Mouse (Mus musculus) layer of hippocampus, postnatal 14 days (tissue): ENCODE measurements around the gene Banp. TPM values are rescaled to one million over a fixed set of nuclear protein-coding genes. Genes with fewer than 3 reads are reported as not detected.

Experiments
- DNase-seq, 2 experiments: peaks; one replicate each; pipeline ENCODE4 v3.0.0; 2021 to 2022; ENCODE audit warnings: low spot score in 2 of 2, mixed read lengths in 1 of 2
- total RNA-seq, 2 experiments: library from RNA; stranded (reverse); gene quantifications; 2 replicates each; pipeline ENCODE4 v1.2.3; 2021

Gene Banp
- total RNA-seq, 2 experiments from 2014 or later: 27.1 to 43.0 TPM

DNA sequence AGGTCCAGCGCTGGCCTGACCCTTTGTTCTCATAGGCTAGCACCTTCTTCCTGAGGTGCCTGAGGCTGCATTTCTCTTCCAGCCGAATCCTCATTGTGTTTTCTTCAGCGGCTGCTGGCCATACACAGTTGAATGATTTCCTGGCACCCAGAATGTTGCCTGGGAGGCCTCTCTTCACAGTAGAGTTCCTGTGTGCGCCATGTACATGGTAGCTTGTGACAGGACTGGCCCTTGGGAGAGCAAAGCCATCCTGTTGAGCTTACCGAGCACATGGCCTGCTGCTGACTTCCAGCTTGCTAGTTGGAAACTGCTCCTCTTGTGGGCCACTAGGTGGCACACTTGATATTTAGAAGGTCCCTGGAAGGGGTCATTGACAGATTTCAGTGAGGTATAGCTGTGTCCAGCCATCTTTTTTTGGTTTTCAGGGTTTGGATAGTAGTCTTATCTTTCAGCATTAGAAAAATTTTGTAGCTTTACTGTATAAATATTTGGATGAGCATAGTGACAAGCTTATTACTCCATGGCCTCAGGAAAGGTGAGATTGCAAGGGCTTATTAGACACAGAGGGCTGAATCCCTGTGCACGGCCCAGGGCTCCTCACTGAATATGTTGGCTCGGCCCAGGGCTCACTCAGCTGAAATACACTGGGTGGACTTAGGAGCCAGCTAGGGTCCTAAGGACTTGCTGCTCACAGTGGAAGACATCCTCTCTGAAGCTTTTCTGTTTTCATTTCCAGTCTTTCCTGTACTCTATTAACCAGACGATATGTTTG is 28.5 kb downstream of the Banp start:
- DNase-seq: peak; percentile 42 to 75

- DNase-seq: no peak
These were observed 29.1 kb downstream of the Banp start for GRCm38 (mm10) chr8:121978670-121979069.

DNA sequence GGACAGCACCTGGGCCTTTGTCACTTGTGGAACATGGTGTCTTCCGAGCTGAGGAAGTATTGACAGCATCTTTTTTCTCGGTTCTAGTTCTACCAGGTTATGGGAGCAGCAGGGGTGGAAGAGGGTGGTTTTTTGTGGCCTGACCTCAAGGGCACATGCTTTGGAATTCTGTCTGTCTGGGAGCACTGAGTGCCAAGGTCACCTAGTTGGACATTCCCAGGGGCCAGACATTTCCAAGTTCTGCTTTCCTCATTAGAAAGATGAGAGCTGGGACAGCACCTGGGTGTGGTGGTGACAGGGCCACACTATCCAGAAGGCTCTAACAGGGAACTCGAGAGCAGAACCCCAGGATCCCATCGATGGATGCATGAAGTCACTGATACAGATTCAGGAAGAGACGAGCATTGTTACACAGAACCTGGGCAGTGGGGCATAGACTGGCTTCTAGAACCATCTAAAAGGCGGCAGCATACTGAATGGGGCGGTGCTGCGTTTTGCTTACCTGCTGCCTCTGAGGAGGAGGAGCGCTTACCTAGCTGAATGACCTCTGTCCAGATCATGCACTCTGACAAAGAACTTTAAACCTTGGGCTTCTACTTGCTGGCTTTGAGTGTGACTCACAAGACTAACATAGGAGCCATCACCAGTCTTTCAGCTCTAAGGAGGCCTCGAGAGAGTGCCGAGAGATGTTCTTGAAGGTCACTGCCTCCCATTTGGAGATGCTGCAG is 31.4 kb downstream of the Banp start:
- no peak for DNase-seq

- no peak for DNase-seq
These were observed 32.0 kb downstream of the Banp start for GRCm38 (mm10) chr8:121981520-121981895.

DNA sequence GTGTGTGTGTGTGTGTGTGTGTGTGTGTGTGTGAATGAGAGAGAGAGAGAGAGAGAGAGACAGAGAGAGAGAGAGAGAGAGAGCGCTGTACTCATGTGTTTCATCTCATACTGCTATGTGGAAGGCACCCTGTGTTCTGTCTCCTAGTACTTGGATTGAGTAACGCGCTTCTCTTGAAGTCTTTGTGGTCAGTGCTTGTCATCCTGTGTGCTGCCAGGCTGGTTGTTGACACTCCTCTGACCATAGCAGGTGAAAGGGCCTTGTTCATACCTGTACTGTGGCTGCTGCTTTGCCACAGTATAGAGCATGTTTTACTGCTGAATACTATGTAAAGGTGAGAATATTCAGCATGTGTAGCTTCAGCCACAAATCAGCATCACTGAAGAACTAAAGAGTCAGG is 36.1 kb downstream of the Banp start:
- DNase-seq: no peak

- no peak for DNase-seq
These were observed 38.3 kb downstream of the Banp start for GRCm38 (mm10) chr8:121987892-121988291.

GRCm38 (mm10) chr8:121990506-121991255 is 41.1 kb downstream of the Banp start:
- no peak for DNase-seq

DNA sequence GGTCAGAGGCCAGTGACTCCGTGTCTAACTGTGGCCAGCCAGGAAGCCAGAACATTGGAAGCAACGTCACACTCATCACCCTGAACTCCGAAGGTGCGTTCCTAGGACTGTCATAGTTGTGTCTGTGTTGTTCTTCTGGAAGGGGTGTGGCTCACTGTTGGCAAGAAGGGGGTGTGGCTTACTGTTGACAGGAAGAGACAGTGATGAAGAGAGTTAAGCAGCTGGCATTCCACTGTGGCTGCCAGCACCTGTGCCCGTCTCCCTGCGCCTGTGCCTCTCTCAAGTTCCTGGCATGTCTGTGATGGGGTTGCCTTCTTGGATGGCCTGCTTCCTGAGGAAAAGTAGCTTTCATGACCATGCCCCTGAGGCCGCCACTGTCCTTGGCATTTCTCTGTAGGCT is 42.1 kb downstream of the Banp start:
- DNase-seq: no peak

- DNase-seq: no peak
These were observed 43.4 kb downstream of the Banp start for GRCm38 (mm10) chr8:121992911-121993310.

DNA sequence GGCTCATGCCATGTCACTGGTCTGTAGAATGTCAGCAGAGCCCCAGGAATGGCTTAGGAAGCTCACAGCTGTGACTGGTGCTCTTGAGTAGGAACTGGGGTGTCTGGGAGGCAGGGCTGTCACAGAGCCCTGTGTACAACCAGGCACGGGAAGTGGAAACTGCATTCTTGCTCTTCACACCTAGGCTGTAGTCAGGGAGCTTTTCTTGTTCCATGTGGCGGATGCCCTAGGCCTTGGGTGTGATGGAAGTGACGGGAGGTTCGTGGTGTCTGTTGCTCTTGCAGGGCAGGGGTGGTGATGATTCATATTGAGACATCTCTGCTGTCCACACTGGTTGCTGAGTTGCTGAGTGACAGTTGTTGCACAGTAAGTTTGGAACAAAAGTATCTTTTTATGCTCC is 45.6 kb downstream of the Banp start:
- no peak for DNase-seq

DNA sequence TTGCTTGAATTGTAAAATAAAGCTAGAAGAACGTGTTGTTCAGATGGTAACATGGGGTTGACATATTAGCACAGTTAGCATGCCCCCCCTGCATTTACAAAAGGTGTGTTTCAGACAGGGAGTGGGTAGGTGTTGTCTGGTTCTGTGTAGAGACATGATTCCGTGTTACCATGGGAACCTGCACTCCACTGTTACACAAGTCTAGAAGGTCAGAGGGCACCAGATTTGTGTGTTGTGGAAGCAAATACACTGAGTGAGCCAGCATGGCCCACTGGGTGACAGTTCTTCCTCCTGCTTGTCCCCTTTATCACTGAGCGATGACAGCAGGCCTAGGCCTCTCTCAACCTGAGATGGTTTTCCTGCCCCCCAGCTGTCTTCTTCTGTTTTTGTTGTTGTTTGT is 46.3 kb downstream of the Banp start:
- no peak for DNase-seq

DNA sequence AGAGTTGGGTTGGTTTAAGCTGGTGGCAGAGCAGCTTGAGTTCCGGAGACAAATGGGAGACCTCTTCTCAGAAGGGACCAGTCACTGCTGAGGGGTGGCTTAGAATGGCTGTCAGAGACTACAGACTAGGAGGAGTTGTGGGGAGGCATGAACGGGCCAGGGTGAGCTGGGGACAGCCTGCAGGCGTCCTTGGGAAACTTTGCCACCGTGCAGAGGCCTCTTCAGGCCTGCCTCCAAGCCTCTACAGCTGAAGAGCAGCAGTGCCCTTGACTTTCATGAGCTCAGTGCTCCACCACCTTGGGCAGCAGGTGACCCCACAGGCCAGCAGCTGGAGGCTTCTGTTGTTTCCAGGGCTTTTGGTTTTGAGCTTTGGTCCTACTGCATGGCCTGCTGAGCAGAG is 49.1 kb downstream of the Banp start:
- DNase-seq: no peak

DNA sequence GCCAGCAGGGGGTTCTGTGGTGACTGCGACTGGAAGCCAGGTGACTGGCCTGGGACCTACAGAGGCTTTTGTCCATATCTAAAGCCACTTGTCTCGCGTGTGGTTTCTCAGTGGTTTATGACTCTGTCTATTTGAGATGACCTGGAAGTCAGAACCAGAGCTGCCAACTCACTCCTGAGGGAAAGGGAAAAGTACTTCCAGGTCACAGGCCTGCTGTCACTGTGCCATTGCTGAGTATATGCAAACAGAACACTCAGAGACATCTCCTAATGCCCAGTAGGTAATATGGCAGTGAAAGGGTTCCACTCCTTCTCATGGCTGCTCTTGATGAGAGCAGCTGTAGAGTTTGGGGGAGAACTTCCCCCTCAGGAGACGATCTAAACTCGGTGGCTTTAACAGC is 49.7 kb downstream of the Banp start:
- no peak for DNase-seq

DNA sequence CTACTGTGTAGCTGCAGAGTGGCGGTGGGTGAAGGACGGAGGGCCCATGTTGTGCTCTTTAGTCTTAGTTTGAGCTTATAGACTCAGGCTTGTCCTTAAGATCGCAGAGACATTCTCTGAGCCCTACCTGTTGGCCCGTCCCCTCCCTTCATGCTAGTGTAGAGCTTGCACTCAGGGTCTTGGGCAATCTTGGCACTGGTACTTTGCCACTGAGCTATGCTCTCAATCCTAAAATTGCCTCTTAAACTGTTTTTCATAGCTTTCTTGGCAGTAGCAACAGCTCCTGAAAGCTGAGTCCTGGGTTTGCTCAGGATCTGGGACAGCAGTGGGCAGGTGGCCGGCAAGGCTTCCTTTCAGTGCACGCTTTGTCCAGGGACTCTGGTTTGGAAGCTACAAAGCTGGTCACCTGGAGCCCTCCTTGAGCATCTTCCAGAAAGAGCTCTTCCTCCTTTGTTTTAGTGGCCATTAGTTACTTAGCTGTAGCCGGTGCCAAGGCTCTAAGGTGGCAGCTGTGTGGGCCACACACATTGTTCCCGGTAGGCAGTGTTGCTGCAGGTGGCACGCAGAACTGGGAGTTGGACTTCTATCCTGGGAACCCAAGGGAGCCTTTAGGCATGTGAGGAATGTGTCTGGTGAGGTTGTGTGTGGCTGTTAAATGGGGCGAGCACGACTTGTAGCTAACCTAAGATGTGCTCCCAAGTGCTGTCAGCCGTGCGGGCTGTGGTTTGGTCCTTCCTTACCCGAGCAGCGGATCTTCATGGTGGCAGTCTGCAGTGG is 52.0 kb downstream of the Banp start:
- DNase-seq: no peak

DNA sequence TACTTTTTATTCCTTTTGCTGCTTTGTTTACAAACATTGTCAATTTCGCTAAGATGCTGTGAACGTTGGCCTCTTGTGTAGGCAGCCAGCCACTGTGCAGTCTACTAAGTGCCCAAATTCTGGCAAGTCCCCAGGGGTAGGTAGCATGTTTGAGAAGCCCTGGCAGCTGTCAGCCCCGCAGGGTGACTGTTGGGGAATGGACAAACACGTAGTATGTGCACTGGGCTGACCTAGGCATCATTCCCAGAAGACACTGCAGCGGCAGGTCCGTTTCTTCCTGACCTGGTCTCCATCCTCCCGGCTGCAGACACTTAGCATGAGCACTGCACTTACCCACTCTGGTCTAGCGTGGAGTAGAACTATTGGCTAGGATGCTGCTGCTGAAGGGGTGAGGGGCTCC is 54.1 kb downstream of the Banp start:
- DNase-seq: no peak

GRCm38 (mm10) chr8:122004131-122004530 is 54.6 kb downstream of the Banp start:
- no peak for DNase-seq

- no peak for DNase-seq
These were observed 56.1 kb downstream of the Banp start for GRCm38 (mm10) chr8:122005422-122006204.

GRCm38 (mm10) chr8:122006688-122007484 is 57.3 kb downstream of the Banp start:
- peak in 1 of 2 experiments; percentile 71 for DNase-seq

DNA sequence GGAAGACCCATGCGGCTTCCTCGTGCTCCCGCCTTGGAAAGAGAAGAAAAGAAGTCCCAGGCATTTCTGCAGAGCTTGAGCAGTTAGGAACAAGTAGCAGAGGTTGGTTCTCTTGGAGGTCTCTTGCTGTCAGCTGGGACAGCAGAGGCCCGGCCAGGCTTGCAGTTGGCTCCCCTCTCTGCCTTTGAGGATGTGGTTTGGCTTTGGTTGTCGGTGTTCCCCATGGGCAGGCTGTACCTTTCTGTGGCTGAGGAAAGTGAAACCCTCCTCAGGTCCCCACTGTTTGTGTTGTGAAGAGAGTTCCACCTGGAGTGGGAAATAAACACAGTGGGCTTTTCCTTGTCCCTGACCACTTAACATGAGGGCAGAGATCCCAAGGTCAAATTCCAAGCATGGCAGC is 58.8 kb downstream of the Banp start:
- DNase-seq: no peak

- no peak for DNase-seq
These were observed 61.1 kb downstream of the Banp start for GRCm38 (mm10) chr8:122010638-122011037.
